Mouse (Mus musculus) c-Kit-positive CD71-positive TER-119-positive erythroid progenitor cells, embryonic 14.5 days (primary cell): Measurements from ENCODE around the gene Hist1h4c.

Experiments
- DNase-seq: peaks from one replicate; pipeline ENCODE4 v3.0.0-alpha.2; 2013; ENCODE audit warnings: low spot score

Hist1h4c gene

GRCm38 (mm10) chr13:23695514-23695913, 2.7 kb downstream of the Hist1h4c start, which contains the start of gene Hist1h1t:
Hist1h1t (plus strand) TSS chr13:23695814.
- no peak for DNase-seq

DNA sequence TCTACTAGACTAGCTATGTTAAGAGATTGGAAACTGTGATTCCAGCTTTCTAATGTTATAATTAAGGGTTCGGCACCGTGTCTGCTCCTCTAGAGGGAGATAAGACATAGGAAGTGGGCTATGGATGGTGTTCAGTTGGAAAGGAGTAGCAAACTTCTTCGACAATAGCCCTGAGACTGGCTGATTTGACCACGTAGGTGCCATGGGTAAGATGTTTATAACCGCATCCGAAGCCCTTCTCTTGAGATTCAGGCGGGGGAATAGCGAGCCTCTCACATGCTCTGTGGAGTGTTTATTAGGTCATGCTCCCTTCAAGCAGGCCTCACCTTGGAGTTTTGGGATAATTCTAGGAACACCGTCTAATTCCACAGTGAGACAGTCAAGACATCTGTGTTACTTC, 3.3 kb downstream of the Hist1h4c start:
- no peak for DNase-seq

DNA sequence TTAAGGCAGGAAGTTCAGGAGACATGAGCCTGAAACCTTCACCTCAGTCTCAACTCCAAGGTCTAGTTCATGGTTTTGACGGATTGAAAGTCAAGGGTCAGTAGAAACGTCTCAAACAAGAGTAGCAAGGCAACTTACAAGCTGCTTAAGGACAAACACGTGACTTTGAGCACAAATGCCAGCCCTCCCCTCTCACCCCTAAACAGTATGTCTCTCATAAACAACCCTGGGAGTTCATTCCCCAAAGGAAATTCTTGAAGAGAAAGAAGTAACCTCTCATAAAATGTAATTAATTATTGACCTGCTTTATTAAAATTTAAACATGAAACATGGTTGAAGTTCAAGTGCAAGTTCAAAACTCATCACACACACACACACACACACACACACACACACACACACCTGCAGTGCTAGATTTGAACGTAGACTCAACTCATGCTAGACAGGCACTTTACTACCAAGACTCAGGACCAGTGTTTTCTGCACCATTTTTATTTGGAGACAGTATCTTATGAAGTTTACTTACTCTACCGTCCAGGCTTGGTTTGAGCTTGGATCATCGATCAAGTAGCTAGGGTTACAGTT, 4.3 kb downstream of the Hist1h4c start:
- DNase-seq = no peak

DNA sequence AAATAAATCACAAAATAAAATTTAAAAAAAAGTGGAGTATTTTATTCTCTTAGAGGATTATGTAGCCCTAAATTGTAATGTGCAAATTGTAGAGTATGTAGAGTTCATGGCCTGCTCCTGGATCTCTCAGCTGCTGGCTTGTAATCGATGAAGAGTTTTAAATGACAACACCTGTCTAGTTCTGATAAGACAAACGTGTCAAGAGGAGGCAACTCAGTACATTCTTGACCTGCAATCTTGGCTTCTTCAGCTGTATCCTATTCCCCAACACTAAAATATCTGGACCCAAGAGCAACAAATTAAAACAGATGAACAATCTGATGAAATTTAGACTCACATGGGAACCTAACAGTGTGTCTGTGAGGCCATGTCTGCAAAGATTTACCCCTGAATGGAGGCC, 8.8 kb downstream of the Hist1h4c start:
- no peak for DNase-seq

- DNase-seq = no peak
Measured at GRCm38 (mm10) chr13:23688956-23689355, 9.3 kb downstream of the Hist1h4c start.

- no peak for DNase-seq
Measured at GRCm38 (mm10) chr13:23687907-23688306, 10.3 kb downstream of the Hist1h4c start.

- no peak for DNase-seq
Measured at GRCm38 (mm10) chr13:23687181-23687580, 11.1 kb downstream of the Hist1h4c start.

- no peak for DNase-seq
Measured at GRCm38 (mm10) chr13:23685966-23686365, 12.3 kb downstream of the Hist1h4c start.

GRCm38 (mm10) chr13:23685121-23685861, 13.0 kb downstream of the Hist1h4c start:
- peak; percentile 68 for DNase-seq

GRCm38 (mm10) chr13:23684295-23684945, 13.8 kb downstream of the Hist1h4c start:
- DNase-seq = peak; percentile 89

DNA sequence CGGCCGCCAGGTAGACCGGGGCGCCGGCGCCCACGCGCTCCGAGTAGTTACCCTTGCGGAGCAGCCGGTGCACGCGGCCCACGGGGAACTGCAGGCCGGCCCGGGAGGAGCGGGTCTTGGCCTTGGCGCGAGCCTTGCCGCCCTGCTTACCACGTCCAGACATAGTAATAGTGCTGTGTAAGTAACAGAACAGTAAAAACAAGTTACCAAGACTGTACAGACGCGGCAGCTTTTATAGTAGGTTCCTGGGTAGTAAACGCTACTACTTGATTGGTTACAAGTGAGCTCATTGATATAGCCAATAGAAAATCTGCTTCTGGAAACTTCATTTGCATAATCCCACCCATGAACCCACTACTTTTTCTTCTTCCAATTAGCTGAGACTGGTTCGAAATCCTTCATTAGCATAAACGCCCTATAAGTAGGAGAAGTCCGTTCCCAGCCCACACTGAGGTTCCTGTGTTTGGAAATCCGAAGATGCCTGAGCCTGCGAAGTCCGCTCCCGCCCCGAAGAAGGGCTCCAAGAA, 14.4 kb downstream of the Hist1h4c start, which contains the start of the genes Hist1h2ac and Hist1h2bc:
Hist1h2ac (minus strand) TSS at position 194 of the 527 bp plus-strand sequence.
Hist1h2bc (plus strand) TSS at position 445 of the 527 bp plus-strand sequence.
- peak; percentile 98 for DNase-seq

DNA sequence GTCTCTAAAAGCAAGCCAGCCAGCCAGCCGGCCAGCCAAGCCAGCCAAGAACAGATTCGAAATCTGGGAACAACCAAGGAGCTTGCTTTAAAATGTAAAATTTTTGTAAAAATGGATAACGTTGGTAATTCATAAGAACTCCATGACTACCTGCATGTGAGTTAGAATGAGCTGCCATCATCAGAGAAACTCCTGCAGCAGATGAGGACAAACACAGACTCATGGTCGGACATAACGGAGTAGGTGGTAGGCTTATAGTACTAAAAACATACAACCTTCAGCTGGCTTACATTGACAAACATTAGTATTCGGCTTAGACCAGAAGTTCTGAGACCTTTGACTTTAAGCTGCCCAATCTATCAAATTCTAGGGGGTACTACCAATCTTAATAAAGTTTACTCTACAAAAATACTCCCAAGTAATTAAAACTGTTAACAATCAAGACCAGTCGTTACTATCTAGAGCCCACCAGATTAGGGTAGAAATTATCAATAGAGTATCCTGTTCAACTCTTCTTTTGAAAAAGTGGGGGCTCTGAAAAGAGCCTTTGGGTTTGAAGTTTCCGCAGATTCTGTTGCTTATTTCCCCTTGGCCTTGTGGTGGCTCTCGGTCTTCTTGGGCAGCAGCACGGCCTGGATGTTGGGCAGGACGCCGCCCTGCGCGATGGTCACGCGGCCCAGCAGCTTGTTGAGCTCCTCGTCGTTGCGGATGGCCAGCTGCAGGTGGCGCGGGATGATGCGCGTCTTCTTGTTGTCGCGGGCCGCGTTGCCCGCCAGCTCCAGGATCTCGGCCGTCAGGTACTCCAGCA, 15.1 kb downstream of the Hist1h4c start:
- peak; percentile 58 for DNase-seq

DNA sequence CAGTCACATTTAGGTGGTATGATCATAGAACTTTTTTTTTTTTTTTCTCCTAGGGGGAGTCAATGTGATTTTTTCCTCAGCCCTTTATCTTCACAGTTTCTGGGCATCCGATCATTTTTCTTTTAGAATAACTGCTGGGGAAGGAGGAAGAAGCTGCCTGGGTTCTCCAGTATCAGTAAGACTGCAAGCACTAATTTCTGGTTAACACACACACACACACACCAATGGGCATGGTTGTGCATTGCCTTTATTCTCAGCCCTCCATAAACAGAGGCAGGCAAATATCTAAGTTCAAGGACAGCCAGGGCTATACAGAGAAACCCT, 15.7 kb downstream of the Hist1h4c start:
- DNase-seq = peak; percentile 45

GRCm38 (mm10) chr13:23681990-23682582, 16.2 kb downstream of the Hist1h4c start:
- no peak for DNase-seq

DNA sequence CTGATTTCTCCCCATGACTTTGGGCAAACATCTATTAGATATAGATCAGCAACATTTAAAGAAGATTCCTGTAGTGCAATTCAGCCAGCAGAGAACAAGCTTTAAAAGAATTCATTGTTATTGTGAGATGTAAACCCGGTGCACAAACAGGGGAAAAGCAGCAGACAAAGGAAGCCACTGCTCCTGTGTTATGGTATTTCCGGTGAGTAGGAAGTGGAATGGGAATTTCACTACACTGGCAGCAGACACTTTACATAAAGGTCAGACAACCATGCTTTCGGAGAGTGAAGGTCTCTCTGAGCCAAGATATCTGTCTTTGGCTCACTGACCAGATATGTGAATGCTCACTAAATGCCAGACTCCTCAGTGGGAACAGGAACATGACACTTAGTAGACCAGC, 35.7 kb downstream of the Hist1h4c start:
- DNase-seq = no peak

DNA sequence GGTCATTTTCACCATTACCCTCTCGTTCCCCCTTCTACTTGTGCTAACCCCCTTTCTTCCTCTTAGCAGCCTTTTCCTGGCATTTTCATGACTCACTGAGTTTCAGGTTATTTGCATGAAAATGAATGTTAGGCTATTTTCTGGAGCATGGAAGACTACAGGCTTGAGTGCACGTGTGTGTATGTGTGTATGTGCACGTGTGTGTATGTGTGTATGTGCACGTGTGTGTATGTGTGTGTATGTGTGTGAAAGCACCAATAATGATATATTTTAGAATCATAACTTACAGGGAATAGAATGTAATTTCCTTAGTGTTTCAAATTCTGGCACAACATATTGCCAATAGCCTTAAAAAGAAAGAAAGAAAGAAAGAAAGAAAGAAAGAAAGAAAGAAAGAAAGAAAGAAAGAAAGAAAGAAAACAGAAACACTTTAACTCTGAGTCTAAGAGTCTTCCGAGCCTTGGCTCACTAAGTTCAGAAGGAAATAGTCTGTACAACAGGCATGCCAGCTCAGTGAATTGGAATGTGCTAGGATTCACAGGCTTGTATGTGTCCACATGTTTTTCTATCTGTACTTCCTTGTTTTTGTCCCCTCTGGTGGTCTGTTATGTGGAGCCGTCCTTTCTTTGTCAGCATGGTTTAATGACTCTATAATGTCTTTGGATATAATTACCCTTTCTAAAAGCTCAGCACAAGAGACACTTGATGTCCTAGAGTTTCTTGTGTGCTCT, 38.5 kb downstream of the Hist1h4c start:
- DNase-seq = no peak
